Mouse (Mus musculus) leukemia stem cell, adult 10-12 weeks (primary cell): ENCODE data around the gene Prl8a6. TPM values are rescaled to one million over a fixed set of nuclear protein-coding genes. Genes with fewer than 3 reads are reported as not detected.

ENCODE experiments used
- polyA plus RNA-seq: library from polyadenylated mRNA; stranded (reverse); fragments of >175 nt; gene quantifications from 2 replicates; pipeline ENCODE4 v1.2.3, GENCODE M21; 2012; ENCODE audit warnings: low replicate concordance

Gene Prl8a6
- polyA plus RNA-seq: not detected in 2 replicates

DNA sequence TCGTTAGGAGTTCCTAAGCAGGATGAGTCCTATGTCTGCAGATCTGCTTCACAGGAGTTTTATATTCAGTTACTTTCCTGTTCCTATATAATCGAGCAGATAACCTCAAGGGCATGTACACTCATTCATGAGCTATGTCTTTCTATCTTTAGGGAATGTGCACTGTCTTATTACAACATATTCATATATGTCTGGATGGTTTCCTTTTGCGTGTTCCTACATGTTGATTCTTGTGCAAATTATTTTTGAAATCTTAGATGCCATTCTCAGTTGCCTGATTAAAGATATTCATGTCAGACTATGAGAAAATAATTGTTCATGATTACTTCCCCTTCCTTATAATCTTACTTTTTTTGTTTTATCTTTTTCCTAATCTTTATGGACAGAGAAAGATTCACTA lies at the start of gene Prl8a6:
Prl8a6 (minus strand) TSS at position 101 of the 400 bp plus-strand sequence.

DNA sequence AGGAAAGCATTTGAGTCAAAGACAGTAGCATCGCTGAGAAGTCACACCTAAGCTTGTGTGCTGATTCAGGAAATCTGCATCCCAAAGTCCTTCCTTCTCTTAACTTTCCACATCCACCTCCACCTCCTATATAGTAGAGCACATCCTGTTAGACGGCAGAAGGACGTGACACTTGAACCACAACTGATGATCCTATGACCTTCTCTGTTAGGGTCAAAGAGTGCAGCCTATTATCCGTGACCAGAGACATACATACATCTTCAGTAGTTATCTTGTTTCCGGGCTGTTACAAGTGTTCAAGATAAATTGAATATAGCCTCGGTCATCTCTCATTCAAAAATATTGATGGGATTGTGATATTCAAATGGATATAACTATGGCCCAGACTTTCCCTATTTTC lies 47.7 kb downstream of the Prl8a6 start, which contains the start of gene Prl2b1:
Prl2b1 (minus strand) TSS at position 101 of the 400 bp plus-strand sequence.

Other genes with a start within 250 kb of the Prl8a6 start
- gene Prl3c1, start 242.0 kb downstream of the Prl8a6 start, polyA plus RNA-seq: not detected in 2 replicates
- gene Prl3b1, start 196.8 kb downstream of the Prl8a6 start, polyA plus RNA-seq: not detected in 2 replicates
- not detected in 2 replicates for gene Prl3a1, start 179.3 kb downstream of the Prl8a6 start, polyA plus RNA-seq
- gene Prl6a1, start 126.1 kb downstream of the Prl8a6 start, polyA plus RNA-seq: not detected in 2 replicates
- gene Prl8a2, start 93.0 kb downstream of the Prl8a6 start, polyA plus RNA-seq: not detected in 2 replicates
- gene Prl2b1, start 47.8 kb downstream of the Prl8a6 start, polyA plus RNA-seq: not detected in 2 replicates
- not detected in 2 replicates for gene Prl8a8, start 74.5 kb upstream of the Prl8a6 start, polyA plus RNA-seq
- not detected in 2 replicates for gene Prl8a9, start 125.9 kb upstream of the Prl8a6 start, polyA plus RNA-seq
- gene Prl8a1, start 143.5 kb upstream of the Prl8a6 start, polyA plus RNA-seq: not detected in 2 replicates
- not detected in 2 replicates for gene Prl7b1, start 171.9 kb upstream of the Prl8a6 start, polyA plus RNA-seq
- not detected in 2 replicates for gene Prl7a1, start 203.8 kb upstream of the Prl8a6 start, polyA plus RNA-seq
- not detected in 2 replicates for gene Prl7a2, start 229.3 kb upstream of the Prl8a6 start, polyA plus RNA-seq